Mouse (Mus musculus) brown adipose tissue, adult 24 weeks (tissue): ENCODE measurements around the gene Sp100. TPM values are rescaled to one million over a fixed set of nuclear protein-coding genes. Genes with fewer than 3 reads are reported as not detected.
A peak's percentile ranks its signal among the peaks of the same experiment; 100 is the strongest.

Source experiments
- H3K27ac ChIP-seq: fragments of 200-500 bp; replicated peaks from 2 replicates; pipeline ENCODE4 v1.5.1; 2012; ENCODE audit warnings: low read depth, mild to moderate bottlenecking, low read length
- H3K4me1 ChIP-seq: fragments of 200-500 bp; 2 replicates; pipeline ENCODE4 v1.6.1; 2012; ENCODE audit warnings: low read length, mixed read lengths; ENCODE audit not compliant: control insufficient read depth, insufficient read depth, insufficient read length
- H3K4me3 ChIP-seq: fragments of 200-500 bp; 2 replicates; pipeline ENCODE4 v1.5.1; 2012; ENCODE audit warnings: low read depth, mild to moderate bottlenecking, low read length, moderate library complexity; ENCODE audit not compliant: insufficient read depth
- polyA plus RNA-seq: library from polyadenylated mRNA; stranded (reverse); fragments of >200 nt; gene quantifications from 2 replicates; pipeline ENCODE4 v1.2.4, GENCODE M21; 2012; ENCODE audit not compliant: missing spikeins, insufficient read depth, insufficient read length

The Sp100 gene
- polyA plus RNA-seq, 1 experiment, result 15.4 TPM

GRCm38 (mm10) chr1:85680226-85680625 lies 30.4 kb downstream of the Sp100 start:
- Histone ChIP-seq H3K27ac (no peak overlapping the region), H3K4me3 (no peak overlapping the region), H3K4me1 (no peaks in the 10 kb centered on the region)

DNA sequence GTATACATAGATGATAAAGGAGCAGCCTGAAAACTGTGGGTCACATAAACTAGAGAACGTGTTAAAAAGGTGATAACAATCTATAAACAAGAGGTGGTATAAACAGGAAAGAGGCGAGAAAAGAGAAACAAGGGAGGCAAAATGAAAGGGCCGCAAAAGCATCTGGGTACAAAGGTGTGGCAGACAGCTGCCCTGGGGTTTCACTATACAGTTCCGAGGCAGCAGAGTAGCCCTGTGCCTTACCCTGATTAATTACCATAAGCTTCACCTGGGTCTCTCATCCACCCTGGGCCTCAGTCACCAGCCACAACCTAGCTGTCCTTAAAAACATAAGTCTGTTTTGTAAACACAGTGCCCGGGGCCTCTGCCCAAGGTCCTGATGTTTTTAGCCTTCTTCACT lies 36.9 kb downstream of the Sp100 start:
- Histone ChIP-seq H3K27ac (no peak overlapping the region), H3K4me3 (no peak overlapping the region), H3K4me1 (no peaks in the 10 kb centered on the region)

DNA sequence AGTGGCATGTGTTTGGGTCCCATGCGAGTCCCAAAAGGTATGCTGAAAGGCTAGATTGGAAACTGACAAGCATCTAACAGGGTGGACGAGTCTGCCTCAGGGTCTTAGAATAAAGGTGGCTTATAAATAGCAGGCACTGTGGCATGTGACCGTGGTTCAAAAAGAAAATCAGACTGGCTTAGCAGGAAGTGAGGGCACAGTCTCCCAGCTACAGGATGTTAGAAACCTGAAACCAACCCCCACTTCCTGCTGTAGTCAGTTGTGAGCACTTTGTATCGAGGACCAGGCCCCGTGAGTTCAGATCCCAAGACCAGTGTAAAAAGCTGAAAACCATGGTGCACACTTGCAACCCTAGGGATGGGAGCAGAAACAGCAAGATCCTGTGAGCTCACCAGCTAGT lies 37.6 kb downstream of the Sp100 start:
- Histone ChIP-seq H3K4me1 (no peaks in the 10 kb centered on the region; the same call in 1 of the 2 replicates), H3K4me3 (no peak overlapping the region), H3K27ac (no peak overlapping the region)

DNA sequence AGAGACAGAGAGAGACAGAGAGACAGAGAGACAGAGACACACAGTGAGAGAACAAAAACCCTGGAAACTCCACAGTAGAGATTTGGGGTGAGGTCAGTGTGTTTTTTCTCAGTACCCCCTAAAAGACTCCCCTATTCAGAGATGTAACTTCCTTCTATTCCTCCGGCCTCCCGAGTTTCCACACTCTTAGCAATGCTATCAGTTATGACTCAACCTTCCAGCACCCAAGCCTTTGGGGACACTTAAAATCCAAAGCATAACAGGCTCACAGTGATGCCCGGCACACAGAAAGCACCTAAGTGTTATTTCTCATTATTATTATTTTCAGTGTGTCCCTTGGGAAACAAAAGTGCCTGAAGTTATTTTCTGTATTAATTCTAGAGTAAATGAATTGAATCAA lies 40.8 kb downstream of the Sp100 start:
- no peak overlapping the region for H3K4me3 ChIP-seq
- no peaks in the 10 kb centered on the region; the same call in 1 of the 2 replicates for H3K4me1 ChIP-seq
- no peak overlapping the region for H3K27ac ChIP-seq

DNA sequence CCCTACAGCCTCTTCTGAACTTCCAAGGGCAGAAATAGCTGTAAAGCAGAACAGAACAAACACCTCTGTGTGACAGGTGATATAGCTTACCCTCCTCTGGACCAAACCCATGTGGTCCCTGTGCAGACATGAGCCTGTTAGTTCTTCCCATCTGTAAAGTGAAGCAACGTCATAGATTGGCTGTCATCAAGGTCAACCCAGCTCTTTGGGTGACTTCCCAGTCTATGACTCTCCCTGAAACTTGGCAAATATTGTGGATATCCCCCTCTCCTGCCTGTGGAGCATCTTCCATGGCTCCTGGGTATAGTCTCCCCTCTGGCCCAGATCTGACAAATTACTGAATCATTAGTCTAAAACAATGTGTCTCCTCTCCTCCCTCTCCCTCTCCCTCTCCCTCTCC lies 42.5 kb downstream of the Sp100 start:
- Histone ChIP-seq H3K27ac (no peak overlapping the region), H3K4me1 (no peaks in the 10 kb centered on the region; the same call in 1 of the 2 replicates), H3K4me3 (no peak overlapping the region)

- H3K27ac ChIP-seq, result peak overlapping the region; percentile 26
- no peak overlapping the region for H3K4me3 ChIP-seq
- H3K4me1 ChIP-seq, result no peaks in the 10 kb centered on the region; the same call in 1 of the 2 replicates
Measured at GRCm38 (mm10) chr1:85693280-85693679, 43.5 kb downstream of the Sp100 start.

DNA sequence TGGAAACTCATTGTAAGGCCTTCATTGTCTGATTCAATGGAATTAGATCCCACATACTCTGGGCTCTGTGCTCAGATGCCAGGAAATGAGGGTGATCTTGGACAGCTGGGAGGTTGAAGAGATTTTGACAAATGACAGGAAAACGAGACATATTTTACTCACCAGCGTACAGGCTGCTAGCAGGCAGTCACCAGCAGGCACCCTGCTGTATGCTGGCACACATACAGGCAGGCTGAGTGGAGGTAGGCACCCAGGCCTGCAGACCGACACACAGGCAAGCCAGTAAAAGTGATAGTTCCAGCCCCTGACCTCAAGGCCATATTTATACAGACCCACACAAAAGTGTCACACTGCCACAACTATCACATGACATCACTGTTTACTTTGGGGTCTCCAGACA lies 45.9 kb downstream of the Sp100 start:
- no peaks in the 10 kb centered on the region; the same call in 1 of the 2 replicates for H3K4me1 ChIP-seq
- H3K27ac ChIP-seq, result no peak overlapping the region
- H3K4me3 ChIP-seq, result no peak overlapping the region

- H3K27ac ChIP-seq, result no peak overlapping the region
- no peak overlapping the region for H3K4me3 ChIP-seq
- no peaks in the 10 kb centered on the region for H3K4me1 ChIP-seq
Measured at GRCm38 (mm10) chr1:85697721-85698493, 48.1 kb downstream of the Sp100 start.

GRCm38 (mm10) chr1:85702531-85702930 lies 52.7 kb downstream of the Sp100 start:
- no peak overlapping the region for H3K4me3 ChIP-seq
- 0 out of 2 replicates have a peak overlapping the region, but pooled peaks have one; percentile 15 for H3K27ac ChIP-seq
- H3K4me1 ChIP-seq, result no peaks in the 10 kb centered on the region

- peak overlapping the region; percentile 70 for H3K27ac ChIP-seq
- peak overlapping the region; percentile 39; the same call in 1 of the 2 replicates for H3K4me3 ChIP-seq
- no peaks in the 10 kb centered on the region for H3K4me1 ChIP-seq
Measured at GRCm38 (mm10) chr1:85703245-85704186, 53.7 kb downstream of the Sp100 start.

GRCm38 (mm10) chr1:85705552-85705951 lies 55.8 kb downstream of the Sp100 start:
- H3K4me3 ChIP-seq, result no peak overlapping the region
- H3K27ac ChIP-seq, result no peak overlapping the region
- no peaks in the 10 kb centered on the region for H3K4me1 ChIP-seq

DNA sequence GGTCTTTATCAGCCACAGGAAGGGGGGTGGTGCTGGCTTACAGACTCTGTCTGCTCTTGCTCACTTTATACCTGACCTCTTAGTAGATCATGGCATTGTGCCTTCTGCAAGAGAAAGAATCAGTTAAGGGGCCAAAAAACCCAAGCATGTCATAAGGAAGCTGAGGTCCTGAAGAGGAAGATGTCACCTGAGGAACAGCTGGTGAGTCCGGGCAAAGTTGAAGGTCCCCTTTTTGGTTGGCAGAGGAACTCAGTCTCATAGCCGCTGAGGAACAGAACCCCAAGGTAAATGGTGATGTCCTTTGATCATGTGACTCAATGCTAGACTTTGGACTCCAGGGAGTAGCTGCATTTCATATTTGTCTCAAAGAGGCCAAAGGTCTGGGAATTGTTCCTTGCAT lies 57.0 kb downstream of the Sp100 start:
- Histone ChIP-seq H3K27ac (no peak overlapping the region), H3K4me1 (no peaks in the 10 kb centered on the region), H3K4me3 (no peak overlapping the region)

DNA sequence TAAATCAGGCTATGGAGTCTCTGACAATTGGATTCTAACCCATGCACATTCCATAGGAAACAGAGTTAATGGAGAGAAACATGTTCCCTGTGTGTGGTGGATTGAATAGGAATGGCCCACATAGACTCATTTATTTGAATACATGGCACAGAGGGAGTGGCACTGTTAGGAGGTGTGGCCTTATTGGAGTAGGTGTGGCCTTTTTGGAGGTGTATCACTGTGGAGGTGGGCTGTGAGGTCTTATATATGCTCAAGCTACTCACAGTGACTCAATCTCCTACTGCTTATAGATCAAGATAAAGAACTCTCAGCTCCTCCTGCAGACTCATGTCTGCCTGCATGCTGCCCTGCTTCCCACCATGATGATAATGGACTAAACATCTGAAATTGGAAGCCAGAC lies 64.7 kb downstream of the Sp100 start:
- Histone ChIP-seq H3K4me1 (no peaks in the 10 kb centered on the region), H3K27ac (no peak overlapping the region)

GRCm38 (mm10) chr1:85716447-85717027 lies 66.7 kb downstream of the Sp100 start:
- H3K4me3 ChIP-seq, result no peak overlapping the region
- H3K27ac ChIP-seq, result no peak overlapping the region
- H3K4me1 ChIP-seq, result no peaks in the 10 kb centered on the region

More for the DNA sequence above, 64.7 kb downstream of the Sp100 start:
- H3K4me3 ChIP-seq, result no peak overlapping the region

DNA sequence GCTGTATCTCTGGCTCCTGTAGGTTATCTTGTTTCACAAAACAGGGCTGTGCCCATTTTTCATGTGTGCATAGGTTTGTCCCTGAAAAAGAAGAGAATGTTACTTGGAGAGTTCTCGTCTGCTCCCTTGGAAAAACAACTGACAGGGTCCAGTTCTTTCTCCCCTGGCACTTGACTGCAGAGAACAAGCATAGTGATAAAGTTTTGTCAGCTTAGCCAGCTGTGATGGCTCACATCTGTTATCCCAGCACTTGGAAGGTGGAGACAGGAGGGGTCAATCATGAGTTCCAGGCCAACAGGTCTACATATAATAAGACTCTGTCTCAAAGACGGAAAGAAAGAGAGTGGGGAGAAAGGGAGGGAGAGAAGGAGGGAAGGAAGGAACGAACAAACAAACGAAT lies 69.3 kb downstream of the Sp100 start:
- Histone ChIP-seq H3K27ac (no peak overlapping the region), H3K4me1 (no peaks in the 10 kb centered on the region), H3K4me3 (no peak overlapping the region)
